Comparison of ENCODE assay signal across 24 mouse cellular contexts in genomic region chr4:128923603-128924002, GRCm38 (mm10). TPM values are rescaled to one million over a fixed set of nuclear protein-coding genes. Genes with fewer than 3 reads are reported as not detected.
DNase-seq lines count a peak whose midpoint lies in the region; ATAC-seq and TF ChIP-seq lines count a peak whose summit lies in the region.
"Had no signal": no experiment of that assay in that cellular context is flagged by ENCODE, and none has a peak within 500 bp of the region (broad histone marks: within the 10 kb centered on the region; RNA-seq: fewer than 3 reads in every experiment).

No protein-coding gene starts in this region.

- H3K27me3 ChIP-seq in ES-Bruce4 (ENCODE audit: control insufficient read depth, insufficient read depth, low read length, poor library complexity, severe bottlenecking): no peaks in the 10 kb centered on the region
- peaks cover 37% of the 10 kb centered on the region for H3K27me3 ChIP-seq in hindbrain, embryonic 10.5 days (ENCODE audit: insufficient read depth, poor library complexity, severe bottlenecking)
- H3K27me3 ChIP-seq: intestine, embryonic 15.5 days had no signal

- H3K9me3 ChIP-seq in ES-Bruce4 (replicated peaks; ENCODE audit: control insufficient read depth, insufficient read depth, low read length, poor library complexity, severe bottlenecking): no peaks in the 10 kb centered on the region
- H3K9me3 ChIP-seq in hindbrain, embryonic 10.5 days: no peaks in the 10 kb centered on the region
- H3K9me3 ChIP-seq: forebrain, embryonic 10.5 days; forebrain, embryonic 13.5 days; hindbrain, embryonic 13.5 days; intestine, embryonic 15.5 days had no signal

- no peak for DNase-seq in frontal cortex, postnatal 25 days (ENCODE audit: low spot score in 2 of 2)
- DNase-seq in left cerebral cortex, adult 2 months (ENCODE audit: extremely low spot score in 1 of 2, low spot score in 2 of 2): no peak
- DNase-seq in left cerebral cortex, adult 11 months (ENCODE audit: low spot score): no peak
- peak; percentile 47 for DNase-seq in brain, adult 2 months (ENCODE audit: low read depth, low spot score)
- no peak for DNase-seq in retina, embryonic 14.5 days (ENCODE audit: low spot score)
- no peak for DNase-seq in hindbrain, embryonic 10.5 days (ENCODE audit: low spot score)
- DNase-seq: adrenal gland, adult 8-10 months; adrenal gland, postnatal 25 days; cerebellum, adult 11 months; cerebellum, adult 2 months; cerebellum, postnatal 36 days; gastrocnemius, adult 2 months; gastrocnemius, postnatal 14 days; heart, adult 11 months had no signal

- TF ChIP-seq CTCF in left cerebral cortex, adult 2 months (IDR thresholded peaks at IDR 0.05): no peak
- no peak for TF ChIP-seq CTCF in ES-Bruce4 (IDR thresholded peaks at IDR 0.05; ENCODE audit: low read depth, low read length)

- peak overlapping the region; percentile 67 for H3K27ac ChIP-seq in left cerebral cortex, adult 2 months
- H3K27ac ChIP-seq in ES-Bruce4 (ENCODE audit: insufficient read depth, low read length): peak overlapping the region; percentile 20; the same call in 1 of the 2 replicates
- H3K27ac ChIP-seq in hindbrain, embryonic 10.5 days: no peak overlapping the region
- H3K27ac ChIP-seq: forebrain, embryonic 10.5 days; forebrain, embryonic 13.5 days; gastrocnemius, adult 2 months; hindbrain, embryonic 13.5 days; intestine, embryonic 15.5 days had no signal

- H3K4me1 ChIP-seq in ES-Bruce4 (ENCODE audit: control insufficient read depth, insufficient read depth, low read length): peaks cover 5% of the 10 kb centered on the region
- peaks cover 12% of the 10 kb centered on the region for H3K4me1 ChIP-seq in hindbrain, embryonic 10.5 days (replicated peaks)

- TF ChIP-seq EP300 in ES-Bruce4 (IDR thresholded peaks at IDR 0.05; ENCODE audit: insufficient read depth, low read depth, low read length): no peak

- intact Hi-C loops in left cerebral cortex, adult 2 months (cut with DNase I): loop anchor here (2.0 kb wide), 1 partner anchor 39 kb away; no protein-coding TSS in a partner anchor

- ATAC-seq in frontal cortex, adult (ENCODE audit: low TSS enrichment): peak; percentile 48
- ATAC-seq: activated CD4-positive, CD25-positive, alpha-beta regulatory T cell, adult 4 months; CD4-positive, CD25-positive, alpha-beta regulatory T cell, adult 4 months; forebrain, embryonic 13.5 days; forebrain, embryonic 16.5 days; hindbrain, embryonic 16.5 days; intestine, embryonic 15.5 days had no signal

- H3K4me3 ChIP-seq in left cerebral cortex, adult 2 months: no peak overlapping the region
- H3K4me3 ChIP-seq in ES-Bruce4 (ENCODE audit: low read depth, low read length): no peak overlapping the region
- H3K4me3 ChIP-seq in hindbrain, embryonic 10.5 days: no peak overlapping the region
- H3K4me3 ChIP-seq: forebrain, embryonic 10.5 days; forebrain, embryonic 13.5 days; gastrocnemius, adult 2 months; hindbrain, embryonic 13.5 days; intestine, embryonic 15.5 days had no signal

- no peak overlapping the region for H3K9ac ChIP-seq in ES-Bruce4 (ENCODE audit: low read depth, poor library complexity, severe bottlenecking)
- H3K9ac ChIP-seq: forebrain, embryonic 13.5 days; hindbrain, embryonic 13.5 days; intestine, embryonic 15.5 days had no signal

- 90% methylated on average over 3 of the region's 3 CpGs for WGBS in hindbrain, embryonic 10.5 days

- TF ChIP-seq POLR2A in ES-Bruce4 (IDR thresholded peaks at IDR 0.05; ENCODE audit: insufficient read depth, low read length): no peak

- H3K36me3 ChIP-seq in ES-Bruce4 (ENCODE audit: control insufficient read depth, insufficient read depth, low read length, poor library complexity, severe bottlenecking): no peaks in the 10 kb centered on the region
- H3K36me3 ChIP-seq in hindbrain, embryonic 10.5 days: no peaks in the 10 kb centered on the region
- H3K36me3 ChIP-seq: forebrain, embryonic 10.5 days; hindbrain, embryonic 13.5 days; intestine, embryonic 15.5 days had no signal

RNA-seq across cellular contexts. Expression of gene Azin2, which starts 38.6 kb away (rescaled TPM):
- total RNA-seq in left cerebral cortex, adult 2 months (2021): 10 to 100 TPM; 45.2 to 53.2 TPM
- polyA plus RNA-seq in ES-Bruce4 (2011; ENCODE audit: insufficient read depth, insufficient read length, low read depth, missing spikeins): 31.9 and 32.9 TPM in 2 replicates
- polyA plus RNA-seq in hindbrain, embryonic 10.5 days (2016; fragmentation: Nextera tagmentation; extraction: Ambion mirVana): 11.8 and 15.0 TPM in 2 replicates

RNA-seq across cellular contexts. Expression of gene Trim62, which starts 40.2 kb away (rescaled TPM):
- total RNA-seq in left cerebral cortex, adult 2 months (2021): 10 to 100 TPM; 15.3 to 18.8 TPM
- 1.9 and 2.8 TPM in 2 replicates for polyA plus RNA-seq in ES-Bruce4 (2011; ENCODE audit: insufficient read depth, insufficient read length, low read depth, missing spikeins)
- 12.1 and 14.5 TPM in 2 replicates for polyA plus RNA-seq in hindbrain, embryonic 10.5 days (2016; fragmentation: Nextera tagmentation; extraction: Ambion mirVana)
